Mouse (Mus musculus) ovary, adult 18-20 months (tissue): ENCODE data around the gene Zfp846.

Source experiments
- DNase-seq: peaks from one replicate; pipeline ENCODE4 v3.0.0; 2022; ENCODE audit warnings: low spot score, mixed read lengths

Zfp846 gene

DNA sequence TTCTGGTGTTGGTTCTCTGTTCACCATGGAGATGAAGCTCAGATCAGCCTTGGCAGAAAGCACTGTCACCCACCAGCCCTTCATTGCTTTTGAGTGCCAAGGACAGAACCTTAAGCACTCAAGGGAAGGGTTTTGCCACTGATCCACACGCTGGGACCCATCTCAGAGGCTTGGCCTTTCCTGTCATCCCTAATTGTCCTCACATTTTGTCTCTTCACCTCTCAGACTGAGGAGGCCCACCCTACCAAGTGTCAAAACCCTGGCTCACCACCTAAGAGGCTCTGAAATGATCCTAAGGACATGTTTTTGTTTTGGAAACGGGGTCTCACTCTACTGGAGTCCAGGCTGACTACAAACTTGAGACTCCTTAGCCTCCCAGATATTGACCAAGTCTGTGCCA, 55.7 kb downstream of the Zfp846 start:
- DNase-seq, result no peak

GRCm38 (mm10) chr9:20638552-20638951, 57.5 kb downstream of the Zfp846 start:
- no peak for DNase-seq

- DNase-seq, result no peak
These were observed 58.4 kb downstream of the Zfp846 start for GRCm38 (mm10) chr9:20639486-20639885.

GRCm38 (mm10) chr9:20641501-20641900, 60.4 kb downstream of the Zfp846 start:
- DNase-seq, result no peak

DNA sequence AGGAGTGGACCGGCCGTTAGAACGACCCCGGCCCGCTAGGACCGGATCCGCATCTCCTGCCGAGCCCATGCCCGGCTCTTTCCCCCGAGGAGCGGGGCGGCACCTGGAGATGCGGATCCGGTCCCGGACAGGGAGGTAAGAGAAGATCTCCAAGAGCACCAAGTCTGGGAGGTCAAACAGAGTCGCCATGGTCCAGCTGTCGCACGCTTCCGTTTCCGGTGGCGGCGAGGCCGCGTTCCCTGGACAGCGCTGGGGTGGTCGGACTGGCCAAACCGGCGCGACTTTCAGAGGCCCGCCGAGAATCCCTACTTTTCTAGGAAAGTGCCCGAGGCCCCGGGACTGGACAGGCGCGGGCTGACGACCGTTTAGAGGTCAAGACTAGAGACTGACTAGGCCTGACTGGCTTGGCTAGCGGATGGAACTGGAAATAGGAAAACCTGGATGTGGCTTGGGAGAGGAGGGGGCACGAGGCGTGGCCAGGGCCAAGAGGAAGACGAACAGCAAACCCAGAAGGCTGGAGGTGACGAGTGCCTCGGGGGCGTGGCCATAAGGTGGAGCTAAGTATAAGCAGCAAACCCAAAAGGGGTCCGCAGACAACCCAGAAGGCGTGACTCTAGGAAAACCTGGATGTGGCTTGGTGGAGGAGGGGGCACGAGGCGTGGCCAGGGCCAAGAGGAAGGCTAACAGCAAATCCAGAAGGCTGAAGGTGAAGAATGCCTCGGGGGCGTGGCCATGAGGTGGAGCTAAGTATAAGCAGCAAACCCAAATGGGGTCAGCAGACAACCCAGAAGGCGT, 61.2 kb downstream of the Zfp846 start, which contains the start of gene Ubl5:
TSS of gene Ubl5 (plus strand) at position 778 of the 795 bp plus-strand sequence.
- DNase-seq, result peak; percentile 81

GRCm38 (mm10) chr9:20642896-20643466, 61.9 kb downstream of the Zfp846 start:
- DNase-seq, result peak; percentile 77

- no peak for DNase-seq
These were observed 62.7 kb downstream of the Zfp846 start for GRCm38 (mm10) chr9:20643781-20644180.

DNA sequence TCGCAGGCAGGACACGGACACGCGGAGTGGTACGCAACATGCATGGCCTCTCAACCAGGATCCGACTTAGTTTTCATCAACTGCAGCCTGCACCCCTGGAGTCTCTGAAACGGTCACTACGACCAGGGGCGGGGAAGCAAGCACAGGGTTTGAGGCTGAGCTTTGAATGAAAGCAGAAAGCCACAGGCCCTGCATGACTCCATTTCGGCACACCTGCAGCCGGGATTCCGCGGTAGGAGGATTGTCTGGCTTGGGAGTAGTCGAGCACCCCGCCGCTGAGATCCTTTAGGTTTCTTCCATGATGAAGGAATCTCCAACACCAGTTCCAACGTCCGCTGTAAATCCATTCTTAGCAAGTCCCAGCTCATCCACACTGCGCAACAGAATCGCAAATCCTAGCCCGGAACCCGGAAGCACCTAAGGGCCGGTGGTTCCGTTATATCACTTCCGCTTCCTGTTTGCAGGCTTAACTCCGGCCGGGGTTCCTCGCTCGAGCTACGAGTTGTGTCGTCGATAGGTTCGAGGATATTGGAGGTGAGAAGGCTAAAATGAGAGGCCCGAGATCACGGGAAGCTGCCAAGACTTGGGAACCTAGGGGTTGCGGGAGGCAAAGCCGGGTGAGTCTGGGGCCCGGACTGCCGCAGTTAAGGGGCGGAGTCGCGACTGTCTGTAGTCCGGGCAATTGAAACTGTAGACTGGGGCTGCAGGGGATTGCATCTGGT, 63.4 kb downstream of the Zfp846 start, which contains the start of gene Fbxl12:
TSS of gene Fbxl12 (minus strand) at position 408 of the 722 bp plus-strand sequence.
- peak; percentile 51 for DNase-seq

DNA sequence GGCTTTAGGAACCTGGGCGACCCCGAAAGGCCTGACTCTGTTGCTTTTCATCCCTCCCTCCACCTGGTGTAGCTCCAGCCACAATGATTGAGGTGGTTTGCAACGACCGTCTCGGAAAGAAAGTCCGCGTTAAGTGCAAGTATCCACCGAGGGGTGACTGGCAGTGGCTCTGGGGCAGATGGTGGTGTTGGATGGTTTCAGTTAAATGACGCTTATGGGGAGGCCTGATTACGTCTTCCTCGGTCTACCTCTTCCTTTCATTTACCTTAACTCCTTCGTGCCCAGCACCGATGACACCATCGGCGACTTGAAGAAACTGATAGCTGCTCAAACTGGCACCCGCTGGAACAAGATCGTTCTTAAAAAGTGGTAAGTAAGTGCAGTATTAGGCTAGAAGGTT, 64.0 kb downstream of the Zfp846 start:
- DNase-seq, result no peak

- DNase-seq, result peak; percentile 100
These were observed 70.6 kb downstream of the Zfp846 start, which contains the start of gene Pin1 for GRCm38 (mm10) chr9:20651602-20652259. TSS of gene Pin1 (plus strand) at chr9:20652095.

DNA sequence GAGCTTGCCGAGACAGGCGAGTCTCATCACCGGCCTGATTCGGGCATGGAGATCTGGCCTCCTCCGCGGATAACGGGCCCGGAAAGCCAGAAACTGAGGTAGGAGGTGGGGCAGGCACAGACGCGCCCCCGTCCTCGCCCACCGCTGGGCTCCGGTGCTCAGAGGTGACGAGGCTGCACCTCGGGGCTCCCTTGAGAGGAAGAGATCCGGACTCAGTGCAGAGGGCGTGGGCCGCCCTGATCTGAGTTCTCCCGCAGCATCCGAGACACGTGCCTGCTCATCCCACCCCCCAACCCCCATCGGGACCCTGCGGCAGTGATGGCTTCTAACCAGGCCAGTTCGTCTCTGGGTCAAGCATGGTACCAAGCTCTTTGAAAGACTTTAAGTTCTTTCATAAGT, 71.2 kb downstream of the Zfp846 start:
- no peak for DNase-seq

DNA sequence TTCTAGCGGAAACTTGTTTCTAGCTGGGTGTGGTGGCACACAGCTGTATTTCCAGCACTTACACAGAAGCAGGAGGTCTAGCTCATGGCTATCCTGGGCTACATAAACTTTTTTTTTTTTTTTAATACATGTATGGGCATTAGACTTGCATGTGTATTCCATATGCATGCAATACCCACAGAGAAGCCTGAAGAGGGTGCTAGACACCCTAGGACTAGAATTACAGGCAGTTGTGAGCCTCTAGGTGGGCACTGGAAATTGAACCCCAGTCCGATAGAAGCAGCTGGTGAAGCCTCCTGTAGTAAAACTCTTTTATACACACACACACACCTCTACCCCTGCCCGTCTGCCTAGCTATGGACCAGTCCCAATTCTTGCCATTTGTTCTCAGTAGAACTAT, 72.8 kb downstream of the Zfp846 start:
- no peak for DNase-seq
